Mouse (Mus musculus) cerebellum, adult 9-10 months (tissue): ENCODE data around the gene Ace3.

Source experiments
- DNase-seq: peaks from one replicate; pipeline ENCODE4 v3.0.0; 2022

Ace3 gene

GRCm38 (mm10) chr11:105984452-105984851 is 10.0 kb upstream of the Ace3 start:
- DNase-seq, result no peak

GRCm38 (mm10) chr11:105987446-105987845 is 7.0 kb upstream of the Ace3 start:
- no peak for DNase-seq

GRCm38 (mm10) chr11:105989446-105989845 is 5.0 kb upstream of the Ace3 start:
- no peak for DNase-seq

- DNase-seq, result no peak
These were observed 4.2 kb upstream of the Ace3 start for GRCm38 (mm10) chr11:105990231-105990630.

GRCm38 (mm10) chr11:106000062-106000461 is 5.6 kb downstream of the Ace3 start:
- DNase-seq, result no peak

GRCm38 (mm10) chr11:106001718-106002117 is 7.2 kb downstream of the Ace3 start:
- DNase-seq, result peak; percentile 61

- DNase-seq, result no peak
These were observed 10.1 kb downstream of the Ace3 start for GRCm38 (mm10) chr11:106004576-106004975.

- no peak for DNase-seq
These were observed 11.5 kb downstream of the Ace3 start for GRCm38 (mm10) chr11:106005970-106006369.

- DNase-seq, result no peak
These were observed 13.3 kb downstream of the Ace3 start, which contains the start of gene Kcnh6 for GRCm38 (mm10) chr11:106007821-106008220. Kcnh6 (plus strand) TSS chr11:106008124.

GRCm38 (mm10) chr11:106012711-106013110 is 18.2 kb downstream of the Ace3 start:
- DNase-seq, result no peak

GRCm38 (mm10) chr11:106013556-106014225 is 19.2 kb downstream of the Ace3 start:
- peak; percentile 33 for DNase-seq

- DNase-seq, result no peak
These were observed 22.0 kb downstream of the Ace3 start for GRCm38 (mm10) chr11:106016440-106016839.

- no peak for DNase-seq
These were observed 25.7 kb downstream of the Ace3 start for GRCm38 (mm10) chr11:106020051-106020763.

- no peak for DNase-seq
These were observed 31.3 kb downstream of the Ace3 start for GRCm38 (mm10) chr11:106025774-106026173.

GRCm38 (mm10) chr11:106026465-106027151 is 32.1 kb downstream of the Ace3 start:
- peak; percentile 75 for DNase-seq

- DNase-seq, result no peak
These were observed 33.1 kb downstream of the Ace3 start for GRCm38 (mm10) chr11:106027607-106028006.

- peak; percentile 42 for DNase-seq
These were observed 37.6 kb downstream of the Ace3 start for GRCm38 (mm10) chr11:106032074-106032473.

- peak; percentile 63 for DNase-seq
These were observed 39.0 kb downstream of the Ace3 start for GRCm38 (mm10) chr11:106033491-106033919.

GRCm38 (mm10) chr11:106034986-106035385 is 40.5 kb downstream of the Ace3 start:
- DNase-seq, result no peak

- peak; percentile 99 for DNase-seq
These were observed 42.3 kb downstream of the Ace3 start, which contains the start of gene Dcaf7 for GRCm38 (mm10) chr11:106036548-106037417. Dcaf7 (plus strand) TSS chr11:106036872.

- peak; percentile 67 for DNase-seq
These were observed 42.9 kb downstream of the Ace3 start for GRCm38 (mm10) chr11:106037418-106037751.

- no peak for DNase-seq
These were observed 49.9 kb downstream of the Ace3 start for GRCm38 (mm10) chr11:106044349-106044748.

GRCm38 (mm10) chr11:106045256-106045655 is 50.8 kb downstream of the Ace3 start:
- no peak for DNase-seq
